Comparison of ENCODE assay signal across 22 mouse cellular contexts in genomic region chr13:103354737-103355136, GRCm38 (mm10). TPM values are rescaled to one million over a fixed set of nuclear protein-coding genes. Genes with fewer than 3 reads are reported as not detected.
A peak's percentile ranks its signal among the peaks of the same experiment; 100 is the strongest.
DNase-seq lines count a peak whose midpoint lies in the region.
"Had no signal": no experiment of that assay in that cellular context is flagged by ENCODE, and none has a peak within 500 bp of the region (broad histone marks: within the 10 kb centered on the region; RNA-seq: fewer than 3 reads in every experiment).

No protein-coding gene starts in this region.

- no peaks in the 10 kb centered on the region for H3K27me3 ChIP-seq in limb, embryonic 10.5 days (ENCODE audit: low read depth, poor library complexity, severe bottlenecking)
- H3K27me3 ChIP-seq: forebrain, embryonic 15.5 days; limb, embryonic 13.5 days; midbrain, embryonic 12.5 days; Patski had no signal

- DNase-seq in adrenal gland, adult 2 months, result peak; percentile 44
- DNase-seq in adrenal gland, adult 8-10 months, result no peak
- DNase-seq in heart, adult 11 months, result peak; percentile 95
- DNase-seq in heart, postnatal 4 days, result no peak
- peak; percentile 89 for DNase-seq in 3T3-L1 (ENCODE audit: low read depth, low spot score)
- DNase-seq in heart, adult 9 months (ENCODE audit: low spot score in 2 of 2), result peak; percentile 61 to 67
- no peak for DNase-seq in limb, embryonic 10.5 days (ENCODE audit: low spot score)
- no peak for DNase-seq in left cerebral cortex, adult 9 months (ENCODE audit: low spot score in 2 of 2)
- DNase-seq: cerebellum, adult 11 months; cerebellum, adult 9-10 months; gastrocnemius, postnatal 10 days; kidney, adult 9 months; kidney, postnatal 10 days; lung, postnatal 36 days; thymus, postnatal 4 days had no signal

- no peak overlapping the region for H3K27ac ChIP-seq in limb, embryonic 10.5 days
- H3K27ac ChIP-seq: forebrain, embryonic 10.5 days; forebrain, embryonic 15.5 days; hindbrain, embryonic 14.5 days; limb, embryonic 13.5 days; midbrain, embryonic 12.5 days had no signal

- H3K36me3 ChIP-seq in limb, embryonic 10.5 days, result no peaks in the 10 kb centered on the region
- H3K36me3 ChIP-seq: forebrain, embryonic 10.5 days; forebrain, embryonic 15.5 days; G1E; limb, embryonic 13.5 days; midbrain, embryonic 12.5 days had no signal

- no peak overlapping the region for H3K4me3 ChIP-seq in limb, embryonic 10.5 days
- H3K4me3 ChIP-seq: forebrain, embryonic 10.5 days; forebrain, embryonic 15.5 days; limb, embryonic 13.5 days; midbrain, embryonic 12.5 days had no signal

- no peaks in the 10 kb centered on the region for H3K9me3 ChIP-seq in limb, embryonic 10.5 days (replicated peaks)
- H3K9me3 ChIP-seq: forebrain, embryonic 10.5 days; forebrain, embryonic 15.5 days; G1E; limb, embryonic 13.5 days; midbrain, embryonic 12.5 days had no signal

- WGBS in limb, embryonic 10.5 days, result 76% methylated on average over 3 of the region's 3 CpGs

- H3K4me1 ChIP-seq in limb, embryonic 10.5 days, result no peaks in the 10 kb centered on the region
- H3K4me1 ChIP-seq: forebrain, embryonic 15.5 days; limb, embryonic 13.5 days; midbrain, embryonic 12.5 days had no signal

RNA-seq across cellular contexts. Expression of gene Mast4, which starts 20.4 kb away (rescaled TPM):
- total RNA-seq in adrenal gland, adult 2 months (2021), result 10 to 100 TPM; 66.8 to 88.8 TPM
- polyA plus RNA-seq in adrenal gland, adult 2 months (2012; rRNA removed), result 37.1 and 40.6 TPM in 2 replicates
- 100 to 1,000 TPM in 2 of 4 experiments, 10 to 100 TPM in 2; 81.3 to 212 (median 118) TPM for total RNA-seq in adrenal gland, adult 8-10 months (2022)
- 10 to 100 TPM; 80.4 to 89.0 TPM for total RNA-seq in heart, postnatal 4 days (2021)
- 16.8 and 21.5 TPM in 2 replicates for polyA plus RNA-seq in limb, embryonic 10.5 days (2016; fragmentation: Nextera tagmentation; extraction: Ambion mirVana)

Comparison
In these comparisons a context has a peak if more than half of its experiments do, and no peak if none do; other contexts are left out.
1. DNase-seq: peak in adrenal gland, adult 2 months (single experiment), heart, adult 11 months (single experiment), 3T3-L1 (single experiment) and heart, adult 9 months (2 of 2); none in adrenal gland, adult 8-10 months (single experiment), heart, postnatal 4 days (single experiment), limb, embryonic 10.5 days (single experiment) and left cerebral cortex, adult 9 months (0 of 2).